9 mouse cellular contexts compared by ENCODE assay signal in genomic region chr3:106131690-106132089, GRCm38 (mm10). TPM values are rescaled to one million over a fixed set of nuclear protein-coding genes. Genes with fewer than 3 reads are reported as not detected.
DNase-seq lines count a peak whose midpoint lies in the region; ATAC-seq and TF ChIP-seq lines count a peak whose summit lies in the region.
"Had no signal": no experiment of that assay in that cellular context is flagged by ENCODE, and none has a peak within 500 bp of the region (broad histone marks: within the 10 kb centered on the region; RNA-seq: fewer than 3 reads in every experiment).

No protein-coding gene starts in this region.

- no peak for TF ChIP-seq CTCF in cerebellum, adult 2 months (IDR thresholded peaks at IDR 0.05; ENCODE audit: borderline replicate concordance, insufficient read depth, low read depth, low read length)

- DNase-seq in cerebellum, adult 2 months = peak; percentile 95 to 98
- DNase-seq in layer of hippocampus, postnatal 10 days (ENCODE audit: low spot score in 2 of 2) = peak; percentile 79 to 85
- peak; percentile 17 for DNase-seq in retina, postnatal 7 days (ENCODE audit: low read depth, low spot score)
- no peak for DNase-seq in heart, adult 18-20 months
- DNase-seq in urinary bladder, postnatal 14 days (ENCODE audit: low spot score) = no peak
- DNase-seq in urinary bladder, postnatal 36 days (ENCODE audit: low spot score in 2 of 2) = no peak
- DNase-seq: kidney, adult 8-10 months had no signal

- peaks cover 9% of the 10 kb centered on the region; the same call in 1 of the 2 replicates for H3K4me1 ChIP-seq in cerebellum, adult 2 months (ENCODE audit: control insufficient read depth, insufficient read depth, low read length)
- no peaks in the 10 kb centered on the region for H3K4me1 ChIP-seq in forebrain, embryonic 13.5 days
- H3K4me1 ChIP-seq: neural tube, embryonic 13.5 days had no signal

- 7% methylated on average over 5 of the region's 5 CpGs for WGBS in cerebellum, adult 2 months
- WGBS in forebrain, embryonic 13.5 days = 71% methylated on average over 5 of the region's 5 CpGs

- no peaks in the 10 kb centered on the region for H3K36me3 ChIP-seq in forebrain, embryonic 13.5 days (ENCODE audit: poor library complexity, severe bottlenecking)
- H3K36me3 ChIP-seq: neural tube, embryonic 13.5 days had no signal

- H3K4me3 ChIP-seq in cerebellum, adult 2 months (replicated peaks; ENCODE audit: insufficient read depth, low read depth, low read length) = no peak overlapping the region
- H3K4me3 ChIP-seq in forebrain, embryonic 13.5 days = no peak overlapping the region
- H3K4me3 ChIP-seq: neural tube, embryonic 13.5 days had no signal

- no peaks in the 10 kb centered on the region for H3K27me3 ChIP-seq in cerebellum, adult 2 months (ENCODE audit: control insufficient read depth, insufficient read depth, low read length)
- no peaks in the 10 kb centered on the region for H3K27me3 ChIP-seq in forebrain, embryonic 13.5 days
- H3K27me3 ChIP-seq: neural tube, embryonic 13.5 days had no signal

- H3K27ac ChIP-seq in cerebellum, adult 2 months (ENCODE audit: insufficient read depth, low read length) = no peak overlapping the region
- no peak overlapping the region for H3K27ac ChIP-seq in forebrain, embryonic 13.5 days
- H3K27ac ChIP-seq: neural tube, embryonic 13.5 days had no signal

- no peak overlapping the region for H3K4me2 ChIP-seq in forebrain, embryonic 13.5 days
- H3K4me2 ChIP-seq: neural tube, embryonic 13.5 days had no signal

- peak; percentile 96 for ATAC-seq in forebrain, embryonic 13.5 days

- H3K9ac ChIP-seq in forebrain, embryonic 13.5 days = no peak overlapping the region
- H3K9ac ChIP-seq: neural tube, embryonic 13.5 days had no signal

- no peaks in the 10 kb centered on the region for H3K9me3 ChIP-seq in forebrain, embryonic 13.5 days (replicated peaks)

- TF ChIP-seq POLR2A in cerebellum, adult 2 months (IDR thresholded peaks at IDR 0.05; ENCODE audit: borderline replicate concordance, insufficient read depth, low read length) = peak; percentile 22; the same call in 1 of the 2 replicates

RNA-seq across cellular contexts. Expression of gene Chia1, which starts 18.7 kb away (rescaled TPM):
- polyA plus RNA-seq in cerebellum, adult 2 months (2012; rRNA removed) = 0.65 and 1.0 TPM in 2 replicates
- 0.28 and 0.68 TPM in 2 replicates for polyA plus RNA-seq in forebrain, embryonic 13.5 days (2015; fragmentation: Nextera tagmentation; extraction: Ambion mirVana)
- 1 to 10 TPM in 1 of 2 experiments, under 1 TPM in 1; 0.91 to 1.3 TPM for total RNA-seq in layer of hippocampus, postnatal 10 days (2021)
- not detected for total RNA-seq in heart, adult 18-20 months (2021)

RNA-seq across cellular contexts. Expression of gene Chil3, which starts 35.7 kb away (rescaled TPM):
- 0.11 and 0.39 TPM in 2 replicates for polyA plus RNA-seq in cerebellum, adult 2 months (2012; rRNA removed)
- not detected in 2 replicates for polyA plus RNA-seq in forebrain, embryonic 13.5 days (2015; fragmentation: Nextera tagmentation; extraction: Ambion mirVana)
- total RNA-seq in layer of hippocampus, postnatal 10 days (2021) = under 1 TPM in 1 of 2 experiments, not detected in 1; 0.39 TPM
- total RNA-seq in heart, adult 18-20 months (2021) = not detected
- polyA plus RNA-seq: neural tube, embryonic 13.5 days had no signal

Comparison
In these comparisons a context has a peak if more than half of its experiments do, and no peak if none do; other contexts are left out.
1. DNase-seq: peak in cerebellum, adult 2 months (2 of 2), layer of hippocampus, postnatal 10 days (2 of 2) and retina, postnatal 7 days (single experiment); none in heart, adult 18-20 months (0 of 2), urinary bladder, postnatal 14 days (single experiment) and urinary bladder, postnatal 36 days (0 of 2).